Mouse (Mus musculus): ENCODE measurements around the gene Igbp1.
A peak's percentile ranks its signal among the peaks of the same experiment; 100 is the strongest.

Igbp1 gene

GRCm38 (mm10) chrX:100494068-100494978, at the start of gene Igbp1:
Gene Igbp1 (plus strand): TSS chrX:100494291.
- DNase-seq (ENCODE audit: low spot score in 2 of 2), result peak; percentile 68 to 74

- no peak for DNase-seq (ENCODE audit: low spot score in 2 of 2)
Observed at GRCm38 (mm10) chrX:100468047-100468446, 26.0 kb upstream of the Igbp1 start.

- no peak for DNase-seq (ENCODE audit: low spot score in 2 of 2)
Observed at GRCm38 (mm10) chrX:100470126-100470525, 24.0 kb upstream of the Igbp1 start.

- DNase-seq (ENCODE audit: low spot score in 2 of 2), result no peak
Observed at GRCm38 (mm10) chrX:100471491-100471890, 22.6 kb upstream of the Igbp1 start.

GRCm38 (mm10) chrX:100475569-100476223, 18.4 kb upstream of the Igbp1 start:
- no peak for DNase-seq (ENCODE audit: low spot score in 2 of 2)

GRCm38 (mm10) chrX:100480317-100480716, 13.8 kb upstream of the Igbp1 start:
- DNase-seq (ENCODE audit: low spot score in 2 of 2), result peak; percentile 20 to 67

- no peak for DNase-seq (ENCODE audit: low spot score in 2 of 2)
Observed at GRCm38 (mm10) chrX:100493500-100494067, 507 bp upstream of the Igbp1 start.

GRCm38 (mm10) chrX:100504175-100504851, 10.2 kb downstream of the Igbp1 start:
- no peak for DNase-seq (ENCODE audit: low spot score in 2 of 2)

GRCm38 (mm10) chrX:100508164-100508563, 14.1 kb downstream of the Igbp1 start:
- DNase-seq (ENCODE audit: low spot score in 2 of 2), result no peak

GRCm38 (mm10) chrX:100509921-100510320, 15.8 kb downstream of the Igbp1 start:
- no peak for DNase-seq (ENCODE audit: low spot score in 2 of 2)

GRCm38 (mm10) chrX:100516683-100517082, 22.6 kb downstream of the Igbp1 start:
- no peak for DNase-seq (ENCODE audit: low spot score in 2 of 2)

- no peak for DNase-seq (ENCODE audit: low spot score in 2 of 2)
Observed at GRCm38 (mm10) chrX:100517626-100518025, 23.5 kb downstream of the Igbp1 start.

GRCm38 (mm10) chrX:100518532-100518931, 24.4 kb downstream of the Igbp1 start:
- DNase-seq (ENCODE audit: low spot score in 2 of 2), result no peak

GRCm38 (mm10) chrX:100524471-100524870, 30.4 kb downstream of the Igbp1 start, which contains the start of gene Dgat2l6:
Gene Dgat2l6 (plus strand): TSS chrX:100524838.
- no peak for DNase-seq (ENCODE audit: low spot score in 2 of 2)

GRCm38 (mm10) chrX:100556026-100556425, 61.9 kb downstream of the Igbp1 start:
- DNase-seq (ENCODE audit: low spot score in 2 of 2), result no peak

GRCm38 (mm10) chrX:100565696-100566095, 71.6 kb downstream of the Igbp1 start:
- DNase-seq (ENCODE audit: low spot score in 2 of 2), result no peak
